Mouse (Mus musculus) forebrain, embryonic 14.5 days (tissue): Measurements from ENCODE around the gene Vax1. TPM values are rescaled to one million over a fixed set of nuclear protein-coding genes. Genes with fewer than 3 reads are reported as not detected.

Experiments used
- ATAC-seq: fragments of 200-750 bp; cut with Nextera tagmentation; 2 replicates; pipeline ENCODE4 v1.8.0; 2017; ENCODE audit warnings: mild to moderate bottlenecking, moderate library complexity
- DNase-seq: peaks from one replicate; pipeline ENCODE4 v3.0.0-alpha.2; 2015; ENCODE audit warnings: low spot score
- H3K27ac ChIP-seq: fragments of 300-500 bp; sonication (generic); 2 replicates; pipeline ENCODE4 v1.5.1; 2014; ENCODE audit warnings: low read depth, mild to moderate bottlenecking, control low read depth, low read length, moderate library complexity
- H3K27me3 ChIP-seq: fragments of 300-500 bp; sonication (generic); replicated peaks from 2 replicates; pipeline ENCODE4 v1.6.1; 2014; ENCODE audit warnings: low read length, control low read depth, mixed read lengths; ENCODE audit not compliant: control insufficient read depth, insufficient read depth
- H3K36me3 ChIP-seq: fragments of 300-500 bp; sonication (generic); 2 replicates; pipeline ENCODE4 v1.6.1; 2014; ENCODE audit warnings: low read length, control low read depth; ENCODE audit not compliant: control insufficient read depth, insufficient read depth
- H3K4me1 ChIP-seq: fragments of 300-500 bp; sonication (generic); 2 replicates; pipeline ENCODE4 v1.6.1; 2014; ENCODE audit warnings: antibody characterized with exemption, low read length, control low read depth; ENCODE audit not compliant: control insufficient read depth, insufficient read depth
- H3K4me2 ChIP-seq: fragments of 300-500 bp; sonication (generic); 2 replicates; pipeline ENCODE4 v1.6.1; 2014; ENCODE audit warnings: mild to moderate bottlenecking, control low read depth, low read length
- H3K4me3 ChIP-seq: fragments of 300-500 bp; sonication (generic); 2 replicates; pipeline ENCODE4 v1.5.1; 2014; ENCODE audit warnings: low read depth, low read length, control low read depth
- H3K9ac ChIP-seq: fragments of 300-500 bp; sonication (generic); 2 replicates; pipeline ENCODE4 v1.6.1; 2014; ENCODE audit warnings: mild to moderate bottlenecking, low read length, control low read depth, moderate library complexity
- H3K9me3 ChIP-seq: fragments of 300-500 bp; sonication (generic); replicated peaks from 2 replicates; pipeline ENCODE4 v1.6.1; 2016; ENCODE audit warnings: low read length, control low read depth, mixed read lengths; ENCODE audit not compliant: control insufficient read depth
- WGBS: fragments of 180-500 bp; shearing (Covaris S2); extraction: QIAGEN DNeasy Blood & Tissue Kit; methylation state at CpG from one replicate; pipeline ENCODE4 v1.1.7; 2014; 5-methylcytosine and 5-hydroxymethylcytosine counted together
- polyA plus RNA-seq: library from polyadenylated mRNA; unstranded; fragments of >200 nt; fragmentation: Nextera tagmentation; extraction: Ambion mirVana; gene quantifications from 2 replicates; pipeline ENCODE4 v1.2.1, GENCODE M21; 2014

Vax1 gene
- polyA plus RNA-seq, 1 experiment from 2014 or later = 1.7 TPM

GRCm38 (mm10) chr19:59166311-59166761, 3.5 kb downstream of the Vax1 start:
- H3K36me3 ChIP-seq = no peaks in the 10 kb centered on the region
- under 1% methylated on average over 48 of the region's 55 CpGs for WGBS

GRCm38 (mm10) chr19:59165577-59165976, 4.3 kb downstream of the Vax1 start:
- no peak for DNase-seq
- H3K27me3 ChIP-seq = peaks cover 70% of the 10 kb centered on the region
- H3K27ac ChIP-seq = peak overlapping the region; percentile 45
- H3K4me3 ChIP-seq = peak overlapping the region; percentile 37
- WGBS = 5% methylated on average over 7 of the region's 7 CpGs
- peak overlapping the region; percentile 65 for H3K4me2 ChIP-seq
- H3K9me3 ChIP-seq = no peaks in the 10 kb centered on the region
- peak overlapping the region; percentile 83 for H3K9ac ChIP-seq
- peaks cover 9% of the 10 kb centered on the region; the same call in 1 of the 2 replicates for H3K4me1 ChIP-seq
- no peak for ATAC-seq
- no peaks in the 10 kb centered on the region for H3K36me3 ChIP-seq

More at GRCm38 (mm10) chr19:59166311-59166761, 3.5 kb downstream of the Vax1 start:
- 0 out of 2 replicates have a peak, but pooled peaks have one; percentile 17 for ATAC-seq
- Histone ChIP-seq H3K4me3 (peak overlapping the region; percentile 37), H3K9ac (peak overlapping the region; percentile 83), H3K9me3 (no peaks in the 10 kb centered on the region), H3K27ac (peak overlapping the region; percentile 45), H3K27me3 (peaks cover 63% of the 10 kb centered on the region), H3K4me2 (peak overlapping the region; percentile 65), H3K4me1 (peaks cover 12% of the 10 kb centered on the region; the same call in 1 of the 2 replicates)
- DNase-seq = peak; percentile 50

DNA sequence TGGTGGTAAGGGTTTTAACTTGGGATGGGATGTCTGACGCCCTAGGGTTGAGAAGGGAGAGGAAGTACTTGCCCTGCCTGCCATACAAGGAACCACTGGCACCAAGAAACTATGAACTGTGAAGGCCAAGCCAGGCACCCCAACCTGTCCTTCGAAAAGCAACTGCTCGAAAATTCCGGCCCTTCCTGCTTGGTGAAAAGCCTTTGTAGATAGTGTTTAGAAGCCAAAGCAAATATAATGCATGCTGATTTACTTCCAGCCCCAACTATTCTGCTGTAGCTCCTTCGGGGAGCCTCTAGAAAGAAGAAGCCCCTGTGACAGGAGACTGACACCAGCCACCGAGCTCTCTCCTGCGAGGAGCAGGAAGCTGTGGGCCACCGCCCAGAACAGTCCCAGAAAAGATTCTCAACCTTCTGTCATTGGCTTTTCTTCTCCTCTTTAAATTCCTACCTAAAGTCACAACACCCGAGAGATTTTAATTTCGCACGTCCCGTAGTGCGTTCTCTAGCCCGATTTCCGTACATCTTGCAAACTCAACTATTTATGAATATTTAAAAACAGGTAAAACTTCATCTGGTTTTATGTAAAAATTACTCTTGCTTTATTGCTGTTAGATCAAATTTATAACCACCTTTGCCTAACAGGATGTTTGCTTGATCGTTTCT, 4.8 kb downstream of the Vax1 start:
- 18% methylated on average over 16 of the region's 16 CpGs for WGBS
- Histone ChIP-seq H3K4me1 (peaks cover 9% of the 10 kb centered on the region; the same call in 1 of the 2 replicates), H3K4me2 (peak overlapping the region; percentile 65), H3K9me3 (no peaks in the 10 kb centered on the region), H3K36me3 (no peaks in the 10 kb centered on the region), H3K4me3 (0 out of 2 replicates have a peak overlapping the region, but pooled peaks have one; percentile 37), H3K9ac (peak overlapping the region; percentile 83), H3K27me3 (peaks cover 70% of the 10 kb centered on the region), H3K27ac (0 out of 2 replicates have a peak overlapping the region, but pooled peaks have one; percentile 45)
- ATAC-seq (no peak), DNase-seq (peak; percentile 23)

- no peaks in the 10 kb centered on the region for H3K9me3 ChIP-seq
- 0 out of 2 replicates have a peak overlapping the region, but pooled peaks have one; percentile 65 for H3K4me2 ChIP-seq
- DNase-seq (no peak), ATAC-seq (no peak)
- H3K27me3 ChIP-seq = peaks cover 68% of the 10 kb centered on the region
- H3K36me3 ChIP-seq = no peaks in the 10 kb centered on the region
- no peak overlapping the region for H3K27ac ChIP-seq
- H3K4me1 ChIP-seq = peaks cover 8% of the 10 kb centered on the region; the same call in 1 of the 2 replicates
- 18% methylated on average over 1 of the region's 1 CpGs for WGBS
- H3K9ac ChIP-seq = no peak overlapping the region
- no peak overlapping the region for H3K4me3 ChIP-seq
Observed at GRCm38 (mm10) chr19:59164111-59164510, 5.7 kb downstream of the Vax1 start.

DNA sequence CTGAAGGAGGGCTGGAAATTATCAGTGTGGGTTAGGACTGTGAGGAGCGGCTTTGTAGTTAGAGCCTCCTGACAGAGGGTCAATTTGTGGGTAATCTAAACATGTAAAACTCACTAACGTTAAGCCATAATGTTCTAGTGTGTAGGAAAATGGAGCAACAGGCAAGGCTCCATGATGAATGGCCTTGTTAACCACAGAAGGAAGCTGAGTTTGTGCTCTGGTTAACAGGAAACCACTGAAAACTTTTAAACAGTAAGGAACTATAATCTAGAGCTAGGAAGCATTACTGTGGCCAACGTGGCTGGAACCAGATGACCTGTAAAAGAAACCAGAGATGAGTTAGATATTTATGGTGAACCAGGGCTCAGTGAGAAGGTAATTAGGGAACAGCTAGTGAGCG, 13.2 kb downstream of the Vax1 start:
- no peak overlapping the region for H3K27ac ChIP-seq
- 82% methylated on average over 4 of the region's 4 CpGs for WGBS
- H3K9me3 ChIP-seq = no peaks in the 10 kb centered on the region
- peaks cover 20% of the 10 kb centered on the region for H3K27me3 ChIP-seq
- no peaks in the 10 kb centered on the region for H3K4me1 ChIP-seq
- DNase-seq = no peak
- ATAC-seq = no peak
- H3K4me3 ChIP-seq = no peak overlapping the region
- no peaks in the 10 kb centered on the region for H3K36me3 ChIP-seq
- H3K9ac ChIP-seq = no peak overlapping the region
- H3K4me2 ChIP-seq = no peak overlapping the region

DNA sequence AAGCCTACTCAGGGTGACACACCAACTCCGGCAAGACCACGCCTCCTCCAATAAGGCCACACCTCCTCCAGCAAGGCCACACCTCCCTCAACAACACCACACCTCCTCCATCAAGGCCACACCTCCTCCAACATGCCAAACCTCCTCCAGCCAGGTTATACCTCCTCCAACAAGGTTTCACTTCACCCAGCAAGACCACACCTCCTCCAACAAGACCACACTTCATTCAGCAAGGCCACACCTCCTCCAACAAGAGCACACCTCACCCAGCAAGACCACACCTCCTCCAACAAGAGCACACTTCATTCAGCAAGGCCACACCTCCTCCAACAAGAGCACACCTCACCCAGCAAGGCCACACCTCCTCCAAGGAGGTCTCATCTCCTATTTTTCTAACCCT, 15.7 kb downstream of the Vax1 start:
- Histone ChIP-seq H3K27me3 (peaks cover 11% of the 10 kb centered on the region; the same call in 1 of the 2 replicates), H3K9me3 (no peaks in the 10 kb centered on the region)
- no peak for DNase-seq

GRCm38 (mm10) chr19:59145492-59146140, 24.2 kb downstream of the Vax1 start:
- H3K9ac ChIP-seq = no peak overlapping the region
- peaks cover 13% of the 10 kb centered on the region for H3K27me3 ChIP-seq
- no peaks in the 10 kb centered on the region for H3K36me3 ChIP-seq
- 30% methylated on average over 9 of the region's 9 CpGs for WGBS
- peaks cover 4% of the 10 kb centered on the region; the same call in 1 of the 2 replicates for H3K4me1 ChIP-seq
- no peak overlapping the region for H3K4me2 ChIP-seq
- ATAC-seq = peak; percentile 73; the same call in 1 of the 2 replicates
- no peaks in the 10 kb centered on the region for H3K9me3 ChIP-seq
- H3K4me3 ChIP-seq = no peak overlapping the region
- peak; percentile 78 for DNase-seq
- no peak overlapping the region for H3K27ac ChIP-seq

More for the DNA sequence above, 15.7 kb downstream of the Vax1 start:
- H3K36me3 ChIP-seq = no peaks in the 10 kb centered on the region
- no peak for ATAC-seq
- no peak overlapping the region for H3K4me3 ChIP-seq
- no peak overlapping the region for H3K4me2 ChIP-seq
- WGBS = 78% methylated on average over 2 of the region's 2 CpGs
- no peak overlapping the region for H3K27ac ChIP-seq
- H3K9ac ChIP-seq = no peak overlapping the region
- no peaks in the 10 kb centered on the region for H3K4me1 ChIP-seq

- 81% methylated on average over 6 of the region's 6 CpGs for WGBS
Observed at GRCm38 (mm10) chr19:59145064-59145463, 24.8 kb downstream of the Vax1 start.

More at GRCm38 (mm10) chr19:59145064-59145463, 24.8 kb downstream of the Vax1 start:
- Histone ChIP-seq H3K4me1 (peaks cover 4% of the 10 kb centered on the region; the same call in 1 of the 2 replicates), H3K4me2 (no peak overlapping the region), H3K27ac (no peak overlapping the region), H3K4me3 (no peak overlapping the region), H3K27me3 (peaks cover 16% of the 10 kb centered on the region), H3K9ac (no peak overlapping the region), H3K36me3 (no peaks in the 10 kb centered on the region), H3K9me3 (no peaks in the 10 kb centered on the region)
- ATAC-seq (no peak), DNase-seq (no peak)
